Comparison of ENCODE assay signal across 8 mouse cellular contexts in the genomic region with DNA sequence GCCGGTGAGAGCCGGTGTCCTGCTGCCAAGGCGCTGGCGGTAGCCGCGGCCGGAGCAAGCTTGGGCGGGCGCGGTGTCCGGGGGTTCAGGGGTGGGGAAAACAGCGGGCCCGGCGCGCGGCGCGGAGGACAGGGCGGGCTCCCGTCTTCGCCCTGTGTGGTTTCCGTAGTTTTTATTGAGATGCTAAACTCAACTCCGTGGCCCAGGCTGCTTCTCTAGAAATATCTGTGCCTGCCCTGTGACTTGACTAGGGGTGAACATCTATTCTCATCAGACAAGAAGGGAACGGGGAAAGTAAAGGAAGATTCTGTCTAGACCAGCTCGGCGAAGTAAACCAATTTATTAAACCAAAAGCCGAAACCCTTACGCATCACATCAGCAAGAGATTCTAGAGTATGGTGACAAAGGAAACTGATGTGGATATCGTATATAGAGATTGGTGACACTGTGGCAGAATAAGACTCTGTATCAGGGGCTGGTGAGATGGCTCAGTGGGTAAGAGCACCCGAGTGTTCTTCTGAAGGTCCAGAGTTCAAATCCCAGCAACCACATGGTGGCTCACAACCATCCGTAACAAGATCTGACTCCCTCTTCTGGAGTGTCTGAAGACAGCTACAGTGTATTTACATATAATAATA. TPM values are rescaled to one million over a fixed set of nuclear protein-coding genes. Genes with fewer than 3 reads are reported as not detected.
A peak's percentile ranks its signal among the peaks of the same experiment; 100 is the strongest.
DNase-seq lines count a peak whose midpoint lies in the region; ATAC-seq and TF ChIP-seq lines count a peak whose summit lies in the region.

No protein-coding gene starts in this region.

- intact Hi-C loops in left cerebral cortex, postnatal 14 days (cut with DNase I): no loop called here

- no peaks in the 10 kb centered on the region for H3K27me3 ChIP-seq in heart, postnatal 0 days (ENCODE audit: control insufficient read depth, insufficient read depth, low read length)
- no peaks in the 10 kb centered on the region for H3K27me3 ChIP-seq in Patski
- peaks cover 23% of the 10 kb centered on the region for H3K27me3 ChIP-seq in hindbrain, embryonic 13.5 days
- H3K27me3 ChIP-seq in midbrain, embryonic 14.5 days (ENCODE audit: control insufficient read depth, insufficient read depth, low read length): peaks cover 7% of the 10 kb centered on the region; the same call in 1 of the 2 replicates

- peak overlapping the region; percentile 77 for H3K9ac ChIP-seq in heart, postnatal 0 days (replicated peaks; ENCODE audit: low read depth, low read length)
- H3K9ac ChIP-seq in hindbrain, embryonic 13.5 days: peak overlapping the region; percentile 82
- H3K9ac ChIP-seq in midbrain, embryonic 14.5 days (replicated peaks; ENCODE audit: low read length): peak overlapping the region; percentile 69

- no peaks in the 10 kb centered on the region for H3K9me3 ChIP-seq in heart, postnatal 0 days (replicated peaks; ENCODE audit: control insufficient read depth, low read length)
- H3K9me3 ChIP-seq in hindbrain, embryonic 13.5 days: no peaks in the 10 kb centered on the region
- H3K9me3 ChIP-seq in midbrain, embryonic 14.5 days (ENCODE audit: control insufficient read depth, low read length): no peaks in the 10 kb centered on the region

- ATAC-seq in heart, postnatal 0 days (ENCODE audit: insufficient read depth, low read depth): no peak; the same call in 1 of the 2 replicates
- peak; percentile 31 for ATAC-seq in Patski
- ATAC-seq in hindbrain, embryonic 13.5 days (ENCODE audit: low FRiP score): peak; percentile 74; the same call in 1 of the 2 replicates
- ATAC-seq in midbrain, embryonic 14.5 days (ENCODE audit: low FRiP score, low TSS enrichment): peak; percentile 67

- H3K36me3 ChIP-seq in heart, postnatal 0 days (replicated peaks; ENCODE audit: control insufficient read depth, insufficient read depth, low read length): peaks cover 18% of the 10 kb centered on the region
- H3K36me3 ChIP-seq in hindbrain, embryonic 13.5 days: peaks cover 7% of the 10 kb centered on the region
- no peaks in the 10 kb centered on the region for H3K36me3 ChIP-seq in midbrain, embryonic 14.5 days (ENCODE audit: control insufficient read depth, insufficient read depth, low read length)

- CTCF ChIA-PET in Patski (lab: Charles Lee): no interaction called here

- H3K4me3 ChIP-seq in heart, postnatal 0 days (ENCODE audit: low read depth, low read length): peak overlapping the region; percentile 71
- H3K4me3 ChIP-seq in hindbrain, embryonic 13.5 days: peak overlapping the region; percentile 74
- peak overlapping the region; percentile 63 for H3K4me3 ChIP-seq in midbrain, embryonic 14.5 days (replicated peaks; ENCODE audit: low read depth, low read length)

- in situ Hi-C loops in Patski (cut with MboI; ENCODE audit: low pct_unique_long_range_greater_than_20kb): no loop called here

- TF ChIP-seq EP300 in heart, postnatal 0 days (IDR thresholded peaks at IDR 0.05; ENCODE audit: low read depth): no peak

- H3K4me1 ChIP-seq in heart, postnatal 0 days (ENCODE audit: control insufficient read depth, insufficient read depth): peaks cover 9% of the 10 kb centered on the region
- peaks cover 14% of the 10 kb centered on the region; the same call in 1 of the 2 replicates for H3K4me1 ChIP-seq in hindbrain, embryonic 13.5 days (replicated peaks)
- 0 out of 2 replicates have a peak, but pooled peaks cover 3% of the 10 kb centered on the region for H3K4me1 ChIP-seq in midbrain, embryonic 14.5 days (ENCODE audit: control insufficient read depth, insufficient read depth, low read length)

- 2% methylated on average over 30 of the region's 31 CpGs for WGBS in heart, postnatal 0 days
- WGBS in hindbrain, embryonic 13.5 days: 2% methylated on average over 31 of the region's 31 CpGs
- 2% methylated on average over 30 of the region's 31 CpGs for WGBS in midbrain, embryonic 14.5 days

- no peak for DNase-seq in heart, postnatal 0 days (ENCODE audit: low spot score)
- DNase-seq in heart, adult 8-10 months (ENCODE audit: low spot score): no peak
- DNase-seq in Patski (ENCODE audit: low read depth, low spot score): no peak
- no peak for DNase-seq in midbrain, embryonic 14.5 days
- no peak for DNase-seq in left cerebral cortex, postnatal 14 days (ENCODE audit: low spot score in 2 of 2)
- DNase-seq in left cerebral cortex, adult 18-20 months (ENCODE audit: low spot score in 2 of 2): no peak
- DNase-seq in ovary, postnatal 36 days (ENCODE audit: low spot score): no peak

- POLR2A ChIA-PET in Patski (lab: Charles Lee): interaction anchor here (1.1 kb wide), 1 partner anchor 8 kb away, joined by 3 read pairs; no protein-coding TSS in a partner anchor

- no peak for TF ChIP-seq CTCF in heart, postnatal 0 days (IDR thresholded peaks at IDR 0.05; ENCODE audit: low read depth)
- no peak for TF ChIP-seq CTCF in Patski (IDR thresholded peaks at IDR 0.05)

- peak overlapping the region; percentile 79 for H3K4me2 ChIP-seq in heart, postnatal 0 days (ENCODE audit: low read depth, low read length)
- peak overlapping the region; percentile 91 for H3K4me2 ChIP-seq in hindbrain, embryonic 13.5 days
- H3K4me2 ChIP-seq in midbrain, embryonic 14.5 days (ENCODE audit: low read length): peak overlapping the region; percentile 94

- H3K27ac ChIP-seq in heart, postnatal 0 days (ENCODE audit: low read depth): peak overlapping the region; percentile 69; the same call in 1 of the 2 replicates
- H3K27ac ChIP-seq in hindbrain, embryonic 13.5 days: no peak overlapping the region
- H3K27ac ChIP-seq in midbrain, embryonic 14.5 days (replicated peaks; ENCODE audit: low read depth, low read length): no peak overlapping the region

RNA-seq across cellular contexts. Expression of gene Pole, which starts 0.5 kb away (rescaled TPM):
- total RNA-seq in heart, postnatal 0 days (2014; rRNA removed; ENCODE audit: low replicate concordance): 12.8 and 13.8 TPM in 2 replicates
- polyA plus RNA-seq in heart, postnatal 0 days (2015; fragmentation: Nextera tagmentation; extraction: Ambion mirVana): 3.6 and 4.8 TPM in 2 replicates
- total RNA-seq in heart, adult 8-10 months (2022): 1 to 10 TPM; 1.1 to 3.5 (median 2.5) TPM
- polyA plus RNA-seq in Patski (2021): 20.3 TPM
- polyA plus RNA-seq in hindbrain, embryonic 13.5 days (2015; fragmentation: Nextera tagmentation; extraction: Ambion mirVana): 8.2 and 9.1 TPM in 2 replicates
- polyA plus RNA-seq in midbrain, embryonic 14.5 days (2014; fragmentation: Nextera tagmentation; extraction: Ambion mirVana): 7.8 and 8.4 TPM in 2 replicates
- 1 to 10 TPM; 1.3 to 2.5 TPM for total RNA-seq in left cerebral cortex, postnatal 14 days (2021)
- 1 to 10 TPM in 1 of 2 experiments, under 1 TPM in 1; 0.73 to 1.0 TPM for total RNA-seq in left cerebral cortex, adult 18-20 months (2021)

RNA-seq across cellular contexts. Expression of gene Pxmp2, which starts 0.6 kb away (rescaled TPM):
- total RNA-seq in heart, postnatal 0 days (2014; rRNA removed; ENCODE audit: low replicate concordance): 32.5 and 113 TPM in 2 replicates
- polyA plus RNA-seq in heart, postnatal 0 days (2015; fragmentation: Nextera tagmentation; extraction: Ambion mirVana): 48.4 and 48.6 TPM in 2 replicates
- total RNA-seq in heart, adult 8-10 months (2022): 100 to 1,000 TPM; 115 to 141 (median 124) TPM
- 8.2 TPM for polyA plus RNA-seq in Patski (2021)
- polyA plus RNA-seq in hindbrain, embryonic 13.5 days (2015; fragmentation: Nextera tagmentation; extraction: Ambion mirVana): 9.8 and 10.5 TPM in 2 replicates
- polyA plus RNA-seq in midbrain, embryonic 14.5 days (2014; fragmentation: Nextera tagmentation; extraction: Ambion mirVana): 10.4 and 10.8 TPM in 2 replicates
- total RNA-seq in left cerebral cortex, postnatal 14 days (2021): 1 to 10 TPM; 4.7 to 6.2 TPM
- total RNA-seq in left cerebral cortex, adult 18-20 months (2021): 1 to 10 TPM; 7.9 to 9.5 TPM

RNA-seq across cellular contexts. Expression of gene Pgam5, which starts 16.9 kb away (rescaled TPM):
- total RNA-seq in heart, postnatal 0 days (2014; rRNA removed; ENCODE audit: low replicate concordance): 76.6 and 77.4 TPM in 2 replicates
- 37.6 and 39.6 TPM in 2 replicates for polyA plus RNA-seq in heart, postnatal 0 days (2015; fragmentation: Nextera tagmentation; extraction: Ambion mirVana)
- total RNA-seq in heart, adult 8-10 months (2022): 10 to 100 TPM; 32.3 to 37.4 (median 35.5) TPM
- polyA plus RNA-seq in Patski (2021): 65.6 TPM
- 89.4 and 93.9 TPM in 2 replicates for polyA plus RNA-seq in hindbrain, embryonic 13.5 days (2015; fragmentation: Nextera tagmentation; extraction: Ambion mirVana)
- 109 and 113 TPM in 2 replicates for polyA plus RNA-seq in midbrain, embryonic 14.5 days (2014; fragmentation: Nextera tagmentation; extraction: Ambion mirVana)
- total RNA-seq in left cerebral cortex, postnatal 14 days (2021): 10 to 100 TPM; 63.9 to 71.6 TPM
- total RNA-seq in left cerebral cortex, adult 18-20 months (2021): 10 to 100 TPM; 55.1 to 59.2 TPM

RNA-seq across cellular contexts. Expression of gene Ankle2, which starts 55.8 kb away (rescaled TPM):
- 17.3 and 24.2 TPM in 2 replicates for total RNA-seq in heart, postnatal 0 days (2014; rRNA removed; ENCODE audit: low replicate concordance)
- 12.5 and 12.6 TPM in 2 replicates for polyA plus RNA-seq in heart, postnatal 0 days (2015; fragmentation: Nextera tagmentation; extraction: Ambion mirVana)
- 10 to 100 TPM; 25.2 to 33.7 (median 30.0) TPM for total RNA-seq in heart, adult 8-10 months (2022)
- polyA plus RNA-seq in Patski (2021): 40.2 TPM
- 22.8 and 23.8 TPM in 2 replicates for polyA plus RNA-seq in hindbrain, embryonic 13.5 days (2015; fragmentation: Nextera tagmentation; extraction: Ambion mirVana)
- polyA plus RNA-seq in midbrain, embryonic 14.5 days (2014; fragmentation: Nextera tagmentation; extraction: Ambion mirVana): 26.9 and 27.8 TPM in 2 replicates
- total RNA-seq in left cerebral cortex, postnatal 14 days (2021): 10 to 100 TPM; 28.7 to 29.5 TPM
- 10 to 100 TPM; 41.8 to 45.2 TPM for total RNA-seq in left cerebral cortex, adult 18-20 months (2021)

RNA-seq across cellular contexts. Expression of gene P2rx2, which starts 56.4 kb away (rescaled TPM):
- total RNA-seq in heart, postnatal 0 days (2014; rRNA removed; ENCODE audit: low replicate concordance): not detected in 2 replicates
- polyA plus RNA-seq in heart, postnatal 0 days (2015; fragmentation: Nextera tagmentation; extraction: Ambion mirVana): not detected in 2 replicates
- total RNA-seq in heart, adult 8-10 months (2022): not detected
- polyA plus RNA-seq in Patski (2021): 0.23 TPM
- 5.1 and 6.5 TPM in 2 replicates for polyA plus RNA-seq in hindbrain, embryonic 13.5 days (2015; fragmentation: Nextera tagmentation; extraction: Ambion mirVana)
- polyA plus RNA-seq in midbrain, embryonic 14.5 days (2014; fragmentation: Nextera tagmentation; extraction: Ambion mirVana): 5.2 and 6.7 TPM in 2 replicates
- total RNA-seq in left cerebral cortex, postnatal 14 days (2021): under 1 TPM; 0.37 to 0.38 TPM
- total RNA-seq in left cerebral cortex, adult 18-20 months (2021): under 1 TPM in 1 of 2 experiments, not detected in 1; 0.23 TPM
